Mouse (Mus musculus): Measurements from ENCODE around the gene Lef1. TPM values are rescaled to one million over a fixed set of nuclear protein-coding genes. Genes with fewer than 3 reads are reported as not detected.

The Lef1 gene
- total and polyA plus RNA-seq, 3 experiments = 10.0 to 11.7 (median 10.9) TPM

GRCm38 (mm10) chr3:131139345-131140090, 29.2 kb downstream of the Lef1 start:
- no peak for DNase-seq

- no peak for DNase-seq
Measured at GRCm38 (mm10) chr3:131140091-131140462, 29.8 kb downstream of the Lef1 start.

- DNase-seq = no peak
Measured at GRCm38 (mm10) chr3:131141546-131141945, 31.3 kb downstream of the Lef1 start.

GRCm38 (mm10) chr3:131144250-131144649, 34.0 kb downstream of the Lef1 start:
- DNase-seq = no peak

GRCm38 (mm10) chr3:131152921-131153320, 42.6 kb downstream of the Lef1 start:
- no peak for DNase-seq

GRCm38 (mm10) chr3:131153896-131154295, 43.6 kb downstream of the Lef1 start:
- no peak for DNase-seq

GRCm38 (mm10) chr3:131154576-131154975, 44.3 kb downstream of the Lef1 start:
- DNase-seq = no peak

- DNase-seq = no peak
Measured at GRCm38 (mm10) chr3:131155066-131155465, 44.8 kb downstream of the Lef1 start.

- DNase-seq = peak; percentile 21
Measured at GRCm38 (mm10) chr3:131155657-131156056, 45.4 kb downstream of the Lef1 start.

- no peak for DNase-seq
Measured at GRCm38 (mm10) chr3:131156377-131156776, 46.1 kb downstream of the Lef1 start.

GRCm38 (mm10) chr3:131157471-131157870, 47.2 kb downstream of the Lef1 start:
- DNase-seq = no peak

- no peak for DNase-seq
Measured at GRCm38 (mm10) chr3:131159204-131159760, 49.0 kb downstream of the Lef1 start.

GRCm38 (mm10) chr3:131159881-131160615, 49.8 kb downstream of the Lef1 start:
- DNase-seq = no peak

GRCm38 (mm10) chr3:131160921-131161320, 50.6 kb downstream of the Lef1 start:
- DNase-seq = no peak

- no peak for DNase-seq
Measured at GRCm38 (mm10) chr3:131167731-131168130, 57.5 kb downstream of the Lef1 start.

GRCm38 (mm10) chr3:131169161-131169560, 58.9 kb downstream of the Lef1 start:
- no peak for DNase-seq

- no peak for DNase-seq
Measured at GRCm38 (mm10) chr3:131170099-131170643, 59.9 kb downstream of the Lef1 start.

- DNase-seq = no peak
Measured at GRCm38 (mm10) chr3:131171292-131171960, 61.2 kb downstream of the Lef1 start.

GRCm38 (mm10) chr3:131172293-131172692, 62.0 kb downstream of the Lef1 start:
- no peak for DNase-seq

- DNase-seq = no peak
Measured at GRCm38 (mm10) chr3:131181006-131181405, 70.7 kb downstream of the Lef1 start.

- DNase-seq = no peak
Measured at GRCm38 (mm10) chr3:131182158-131182557, 71.9 kb downstream of the Lef1 start.

GRCm38 (mm10) chr3:131186193-131186592, 75.9 kb downstream of the Lef1 start:
- no peak for DNase-seq

Data from adrenal gland, adult 2 months (tissue).